Mouse (Mus musculus) left cerebral cortex, adult 9 months (tissue): ENCODE measurements around the gene Zfp2.

Experiments used
- DNase-seq, 2 experiments: peaks; one replicate each; pipeline ENCODE4 v3.0.0; 2022; ENCODE audit warnings: low spot score in 2 of 2

Zfp2 gene

GRCm38 (mm10) chr11:50915671-50916320, at the start of gene Zfp2:
TSS of gene Zfp2 (minus strand) at chr11:50916165.
- peak; percentile 78 to 95 for DNase-seq

GRCm38 (mm10) chr11:50964886-50965285, 48.9 kb upstream of the Zfp2 start:
- DNase-seq = no peak

GRCm38 (mm10) chr11:50953665-50954064, 37.7 kb upstream of the Zfp2 start, which contains the start of gene Prop1:
TSS of gene Prop1 (minus strand) at chr11:50953765.
- no peak for DNase-seq

- peak; percentile 20 to 52 for DNase-seq
These were observed 36.3 kb upstream of the Zfp2 start for GRCm38 (mm10) chr11:50952290-50952689.

- no peak for DNase-seq
These were observed 27.5 kb upstream of the Zfp2 start, which contains the start of gene 4933414I15Rik for GRCm38 (mm10) chr11:50943506-50943905. TSS of gene 4933414I15Rik (minus strand) at chr11:50943765.

- no peak for DNase-seq
These were observed 26.4 kb upstream of the Zfp2 start for GRCm38 (mm10) chr11:50942386-50942785.

- DNase-seq = peak in 1 of 2 experiments; percentile 38
These were observed 23.8 kb upstream of the Zfp2 start for GRCm38 (mm10) chr11:50939621-50940366.

- no peak for DNase-seq
These were observed 22.5 kb upstream of the Zfp2 start for GRCm38 (mm10) chr11:50938435-50938834.

GRCm38 (mm10) chr11:50932040-50932439, 16.1 kb upstream of the Zfp2 start:
- no peak for DNase-seq

GRCm38 (mm10) chr11:50931451-50931866, 15.5 kb upstream of the Zfp2 start, which contains the start of gene Zfp354b:
TSS of gene Zfp354b (minus strand) at chr11:50931633.
- DNase-seq = peak; percentile 77 to 90

- DNase-seq = no peak
These were observed 15.1 kb upstream of the Zfp2 start for GRCm38 (mm10) chr11:50931021-50931420.

- DNase-seq = no peak
These were observed 14.6 kb upstream of the Zfp2 start for GRCm38 (mm10) chr11:50930469-50931014.

- DNase-seq = no peak
These were observed 1.5 kb downstream of the Zfp2 start for GRCm38 (mm10) chr11:50914461-50914860.

GRCm38 (mm10) chr11:50913301-50913700, 2.7 kb downstream of the Zfp2 start:
- no peak for DNase-seq

- DNase-seq = peak in 1 of 2 experiments; percentile 48
These were observed 7.8 kb downstream of the Zfp2 start for GRCm38 (mm10) chr11:50908136-50908535.

GRCm38 (mm10) chr11:50897359-50897758, 18.6 kb downstream of the Zfp2 start:
- DNase-seq = no peak

- DNase-seq = no peak
These were observed 23.5 kb downstream of the Zfp2 start for GRCm38 (mm10) chr11:50892441-50892840.

GRCm38 (mm10) chr11:50887390-50888128, 28.4 kb downstream of the Zfp2 start, which contains the start of gene Zfp454:
TSS of gene Zfp454 (minus strand) at chr11:50887651.
- DNase-seq = peak; percentile 93 to 98

- DNase-seq = no peak
These were observed 29.1 kb downstream of the Zfp2 start for GRCm38 (mm10) chr11:50886933-50887293.

GRCm38 (mm10) chr11:50886231-50886932, 29.6 kb downstream of the Zfp2 start:
- DNase-seq = no peak

GRCm38 (mm10) chr11:50883756-50884155, 32.2 kb downstream of the Zfp2 start:
- DNase-seq = no peak
